Mouse (Mus musculus): ENCODE results near the gene Arl4c.

- TF ChIP-seq CTCF (IDR thresholded peaks at IDR 0.05; ENCODE audit: low read depth) (no peak), EP300 (IDR thresholded peaks at IDR 0.05; ENCODE audit: low read depth) (no peak)
Measured at GRCm38 (mm10) chr1:88641678-88642215, 60.3 kb downstream of the Arl4c start.

Data from liver, postnatal 0 days (tissue).